Mouse (Mus musculus) E14TG2a.4 (cell line): ENCODE data around the gene Nnmt.

Source experiments
- CTCF ChIP-seq: conservative IDR thresholded peaks from 2 replicates; pipeline ENCODE4 v1.5.1; 2014; ENCODE audit warnings: low read length
- POU5F1 ChIP-seq: IDR thresholded peaks from 2 replicates; pipeline ENCODE4 v1.6.1; 2014; ENCODE audit warnings: low read length, borderline replicate concordance

GRCm38 (mm10) chr9:48638176-48638803 lies 33.3 kb upstream of the Nnmt start:
- no peak for TF ChIP-seq CTCF
- no peak for TF ChIP-seq POU5F1
